Mouse (Mus musculus) Muller cell, postnatal 12 days (primary cell): ENCODE results near the gene Trim37.
"Not testable (repeated sequence)": the region's sequence is repeated elsewhere in the genome, so short reads cannot be mapped to it uniquely, and the experiment has no call there.

ENCODE experiments used
- DNase-seq: peaks from one replicate; pipeline ENCODE4 v3.0.0-alpha.2; 2015; ENCODE audit errors: inconsistent ontology term

The Trim37 gene

GRCm38 (mm10) chr11:87227056-87227455 lies 100.2 kb downstream of the Trim37 start:
- DNase-seq: no peak

DNA sequence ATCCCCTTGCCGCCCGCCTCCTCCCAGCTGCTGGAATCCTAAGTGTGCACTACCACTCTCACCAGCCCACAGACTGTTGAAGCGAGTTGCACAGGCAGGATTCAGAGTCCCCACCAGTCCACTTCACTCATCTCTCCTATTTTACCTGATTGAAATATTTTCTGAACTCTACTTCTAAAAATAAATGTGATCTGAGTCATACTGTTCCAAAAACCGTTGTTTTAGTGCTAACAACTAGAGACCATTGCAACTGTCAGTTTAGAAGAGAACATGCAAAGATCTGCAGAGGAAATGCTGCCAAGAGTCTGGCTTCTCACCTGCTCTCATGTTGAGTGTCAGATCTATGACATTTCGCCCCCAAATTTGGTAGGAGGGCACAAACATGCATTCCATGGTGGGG lies 106.5 kb downstream of the Trim37 start:
- DNase-seq: no peak

DNA sequence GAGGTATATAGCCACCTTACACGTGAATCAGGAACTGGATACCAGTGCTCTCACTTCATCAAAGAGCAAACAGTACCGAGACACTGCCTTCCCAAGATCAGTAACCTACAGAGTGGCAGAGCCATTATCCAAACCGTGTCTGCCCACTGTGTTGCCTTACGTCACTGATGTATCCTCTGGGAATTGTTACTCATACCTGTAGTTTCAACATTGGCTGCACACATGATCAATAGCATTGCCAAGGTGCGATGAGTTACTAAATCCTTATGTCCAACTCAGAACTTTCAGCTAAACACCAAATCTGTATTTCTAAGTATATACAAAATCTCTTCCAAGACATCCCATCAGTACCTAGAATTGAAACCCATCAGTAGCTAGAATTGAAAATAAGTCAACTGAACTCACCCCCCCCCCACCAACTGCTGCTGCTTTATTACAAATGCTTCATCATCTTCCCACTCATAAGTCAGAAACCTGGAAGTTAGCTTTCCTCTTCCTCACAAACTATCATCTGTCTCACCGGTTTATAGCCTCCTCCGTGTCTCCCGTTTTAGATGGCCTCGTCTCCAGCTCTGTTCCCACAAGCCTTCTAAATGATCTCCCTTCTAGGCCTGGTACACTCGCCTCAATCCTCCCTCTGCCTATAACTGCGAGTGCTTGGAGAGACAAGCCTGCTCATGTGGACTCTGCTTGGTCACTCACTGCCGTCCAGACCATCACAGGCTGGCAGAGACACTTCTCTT lies 108.0 kb downstream of the Trim37 start:
- DNase-seq: no peak

GRCm38 (mm10) chr11:87235486-87235872 lies 108.6 kb downstream of the Trim37 start:
- DNase-seq: no peak

GRCm38 (mm10) chr11:87238891-87239530 lies 112.1 kb downstream of the Trim37 start:
- DNase-seq: no peak

DNA sequence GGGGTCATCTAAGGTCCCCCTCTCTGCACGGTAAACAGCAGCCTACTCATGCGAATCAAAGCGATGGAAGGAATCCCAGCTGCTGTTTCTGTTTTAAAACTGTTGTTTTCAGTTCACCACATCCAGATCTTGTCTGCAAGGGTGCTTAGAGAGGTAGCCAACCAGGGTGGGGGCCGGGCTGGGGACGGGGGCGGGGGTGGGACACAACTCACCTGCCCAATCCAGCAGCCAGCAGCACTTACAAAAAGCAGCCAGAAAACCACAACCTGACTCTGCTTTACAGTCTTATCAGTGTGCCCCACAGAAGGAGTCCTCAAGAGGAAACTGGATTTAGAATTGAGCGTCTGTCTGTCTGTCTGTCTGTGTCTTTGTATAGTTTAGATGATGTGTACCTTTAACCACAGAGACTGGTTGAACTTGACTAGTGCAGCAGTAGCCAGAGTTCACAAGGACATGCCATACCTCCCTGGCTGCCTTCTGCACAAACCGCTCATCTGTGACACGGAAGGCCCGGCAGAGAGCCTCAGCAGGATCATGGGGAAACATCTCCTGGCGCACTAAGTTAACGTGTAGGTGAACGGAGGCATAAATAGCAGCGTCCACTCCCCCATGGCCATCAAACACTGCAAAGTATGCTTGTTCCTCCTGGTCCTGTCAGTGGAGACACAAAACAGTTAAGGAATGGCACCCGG lies 113.4 kb downstream of the Trim37 start:
- no peak for DNase-seq

DNA sequence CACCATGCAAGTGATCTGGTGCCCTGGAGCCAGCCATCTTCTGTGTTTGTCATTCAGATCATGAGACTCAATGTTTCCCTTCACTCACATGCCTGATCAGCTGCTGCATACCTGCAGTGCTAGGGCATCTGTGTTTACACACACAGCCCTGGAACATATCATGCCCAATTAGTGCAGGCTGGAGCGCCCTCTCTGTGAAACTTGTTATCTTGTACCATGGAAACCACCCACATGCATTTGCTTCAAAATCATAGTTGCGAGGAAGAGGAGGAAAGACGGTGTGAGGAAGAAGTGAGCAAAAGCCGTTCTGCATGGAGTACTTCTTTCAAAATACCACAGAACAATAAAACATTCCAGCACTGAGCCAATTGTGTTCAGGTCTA lies 113.9 kb downstream of the Trim37 start:
- no peak for DNase-seq

DNA sequence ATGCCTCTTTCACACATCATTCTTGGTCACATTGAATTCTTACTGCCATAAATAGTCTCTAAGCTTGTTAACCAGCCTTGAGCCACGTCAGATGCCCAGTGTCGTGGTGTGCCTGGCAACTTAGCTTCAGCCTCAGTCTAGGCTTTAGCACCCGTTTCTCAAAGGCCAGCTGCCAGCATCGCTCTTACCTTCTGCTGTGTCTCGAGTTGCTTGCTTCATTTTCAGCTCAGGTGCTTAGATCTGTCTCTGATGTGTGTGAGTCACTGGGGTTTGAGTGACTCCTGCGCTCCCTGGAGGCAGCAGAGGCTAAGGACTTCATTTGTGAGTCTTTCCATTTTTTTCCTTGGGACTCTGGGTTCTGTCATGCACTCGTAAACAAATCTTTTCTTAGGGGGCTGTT lies 114.4 kb downstream of the Trim37 start:
- no peak for DNase-seq

GRCm38 (mm10) chr11:87245171-87245840 lies 118.4 kb downstream of the Trim37 start:
- DNase-seq: no peak

DNA sequence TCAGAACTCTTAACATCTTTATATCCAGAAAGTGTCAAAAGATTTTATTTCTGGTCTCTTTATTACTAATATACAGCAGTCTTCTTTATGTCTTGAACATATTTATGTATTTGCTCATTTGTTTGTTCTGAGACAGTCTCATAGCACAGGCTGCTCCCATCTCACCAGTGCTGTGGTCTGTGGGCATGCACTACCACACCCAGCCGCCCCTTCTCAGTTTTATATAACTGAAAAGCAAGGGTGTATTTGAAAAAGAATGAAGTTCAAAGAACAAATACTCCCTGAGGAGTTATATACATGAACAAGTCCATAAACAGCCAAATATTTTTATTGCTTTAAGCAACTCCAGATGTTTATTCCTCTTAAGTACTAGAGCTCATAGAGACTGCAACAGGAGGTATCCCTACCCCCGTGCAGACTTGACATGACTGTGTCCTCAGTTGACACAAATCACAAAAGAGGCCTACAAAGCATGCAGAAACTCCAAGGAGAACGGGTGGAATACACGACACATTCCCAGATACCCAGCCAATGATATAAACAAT lies 119.3 kb downstream of the Trim37 start:
- DNase-seq: no peak

DNA sequence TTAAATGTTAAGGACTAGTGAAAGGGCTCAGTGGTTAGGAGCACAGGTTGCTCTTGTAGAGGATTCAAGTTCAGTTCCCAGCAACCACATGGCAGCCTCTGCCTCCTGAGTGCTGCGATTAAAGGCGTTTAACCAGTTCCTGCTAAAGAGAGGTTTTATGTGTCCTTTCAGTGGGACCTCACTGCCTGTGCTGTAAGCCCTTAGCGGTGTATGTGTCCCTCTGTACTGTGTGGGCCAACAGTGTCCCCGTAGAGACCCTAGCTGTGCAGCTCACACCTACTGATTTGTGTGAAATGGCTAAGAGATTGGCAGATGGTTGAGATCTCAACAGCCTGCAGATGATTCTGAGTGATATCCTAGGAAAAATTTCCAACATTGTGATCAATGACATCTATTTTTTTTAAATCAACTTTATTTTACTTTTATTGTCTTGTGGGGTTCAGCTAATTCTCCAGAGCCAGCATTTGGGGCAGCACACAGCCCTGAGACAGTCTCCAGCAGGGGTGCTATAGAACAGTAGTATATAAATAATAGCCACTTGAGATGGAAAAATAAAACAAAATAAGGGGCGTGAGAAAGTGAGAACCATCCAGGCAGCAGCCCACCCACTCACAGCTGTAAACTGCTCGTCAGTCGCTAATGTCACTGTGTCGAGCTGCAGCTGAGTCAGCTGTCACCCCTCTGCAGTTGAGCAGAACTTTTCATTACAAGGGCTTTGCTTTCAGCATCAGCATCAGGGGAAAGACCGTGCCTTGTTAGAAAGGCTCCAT lies 120.0 kb downstream of the Trim37 start:
- no peak for DNase-seq

DNA sequence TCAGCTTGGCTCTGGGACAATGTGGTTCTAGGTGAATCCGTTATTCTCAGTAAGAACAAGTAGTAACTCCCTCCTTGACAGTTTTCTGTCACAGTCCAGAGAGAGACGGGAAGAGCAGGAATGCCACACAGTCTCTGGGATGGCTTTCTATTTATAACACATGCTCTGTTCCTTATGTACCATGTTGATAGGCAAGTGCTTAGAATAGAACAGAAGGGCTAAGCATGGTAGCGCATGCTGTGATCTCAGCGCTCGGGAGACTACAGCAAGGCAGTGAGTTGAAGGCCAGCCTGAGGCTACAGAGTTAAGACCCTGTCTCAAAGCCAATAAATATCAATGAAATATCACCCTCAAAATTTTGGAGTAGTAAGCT lies 120.6 kb downstream of the Trim37 start:
- DNase-seq: no peak

- no peak for DNase-seq
Observed at GRCm38 (mm10) chr11:87250132-87250531, 123.3 kb downstream of the Trim37 start.

DNA sequence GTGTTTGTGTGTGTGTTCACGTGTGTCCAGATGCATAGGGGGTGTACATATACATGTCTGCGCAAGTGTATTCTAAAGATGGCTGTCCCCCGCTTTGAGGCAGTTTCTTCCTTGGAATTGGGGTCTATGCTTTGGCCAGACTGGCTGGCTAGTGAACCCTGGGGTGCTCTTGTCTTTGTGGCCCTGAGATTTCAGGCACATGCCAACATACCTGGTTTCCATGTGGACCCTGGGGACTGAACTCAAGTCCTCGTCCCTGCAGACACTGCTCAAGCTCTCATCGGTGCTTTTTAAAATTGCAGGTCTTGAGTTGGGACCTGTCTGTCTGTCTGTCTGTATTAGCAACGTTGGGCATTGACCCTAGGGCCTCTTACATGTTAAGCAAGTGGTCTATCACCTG lies 126.4 kb downstream of the Trim37 start:
- no peak for DNase-seq

- DNase-seq: no peak
Observed at GRCm38 (mm10) chr11:87254149-87254548, 127.3 kb downstream of the Trim37 start.

DNA sequence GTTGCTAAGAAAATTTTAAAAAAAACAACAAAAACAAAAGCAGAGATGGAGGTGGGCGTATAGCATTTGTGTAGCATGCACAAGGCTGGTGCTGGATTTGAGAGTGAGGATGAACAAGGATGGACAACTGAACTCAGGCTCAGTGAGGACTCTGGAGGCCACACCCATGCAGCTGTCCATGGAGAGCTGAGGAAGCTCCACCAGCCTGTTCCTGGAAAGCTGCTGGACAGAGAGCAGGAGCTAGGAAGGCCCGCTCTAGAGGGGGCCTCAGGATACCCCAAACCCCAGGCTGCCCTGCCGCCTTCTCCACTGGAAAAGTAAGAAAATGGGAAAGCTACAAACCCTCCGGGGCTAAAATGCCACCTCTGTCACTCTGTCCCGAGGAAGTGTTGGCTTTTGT lies 130.4 kb downstream of the Trim37 start:
- DNase-seq: no peak

DNA sequence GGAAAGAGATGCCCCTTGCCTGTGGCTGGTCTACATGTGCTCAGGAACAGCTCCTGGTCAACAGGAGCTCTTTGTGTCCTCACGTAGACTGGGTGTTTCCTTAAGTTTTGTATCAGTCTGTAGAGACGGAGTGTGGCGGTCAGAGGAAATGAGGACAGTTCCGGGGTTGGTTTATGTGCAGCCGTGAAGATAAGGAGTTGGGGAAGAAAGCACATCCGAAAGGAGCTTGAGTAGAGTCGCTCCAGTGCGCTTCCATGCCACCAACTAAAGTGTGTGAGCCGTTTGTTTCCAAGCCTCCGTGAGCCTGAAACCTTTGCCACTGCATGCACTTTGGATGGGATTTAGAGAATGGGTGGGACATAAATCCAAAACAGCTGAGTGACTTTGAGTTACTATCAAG lies 132.9 kb downstream of the Trim37 start:
- DNase-seq: no peak

DNA sequence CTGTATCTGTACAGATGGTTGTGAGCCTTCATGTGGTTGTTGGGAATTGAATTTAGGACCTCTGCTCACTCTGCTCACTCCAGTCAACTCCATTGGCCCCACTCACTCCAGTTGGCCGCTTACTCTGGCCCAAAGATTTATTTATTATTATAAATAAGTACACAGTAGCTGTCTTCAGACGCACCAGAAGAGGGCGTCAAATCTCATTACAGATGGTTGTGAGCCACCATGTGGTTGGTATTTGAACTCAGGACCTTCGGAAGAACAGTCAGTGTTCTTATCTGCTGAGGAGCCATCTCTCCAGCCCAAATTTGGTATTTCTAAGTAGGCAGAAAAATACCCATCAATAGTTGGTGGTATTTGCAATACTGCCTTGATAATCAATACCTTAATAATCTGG lies 134.8 kb downstream of the Trim37 start:
- DNase-seq: not testable (repeated sequence)

GRCm38 (mm10) chr11:87263946-87264345 lies 137.1 kb downstream of the Trim37 start:
- no peak for DNase-seq

DNA sequence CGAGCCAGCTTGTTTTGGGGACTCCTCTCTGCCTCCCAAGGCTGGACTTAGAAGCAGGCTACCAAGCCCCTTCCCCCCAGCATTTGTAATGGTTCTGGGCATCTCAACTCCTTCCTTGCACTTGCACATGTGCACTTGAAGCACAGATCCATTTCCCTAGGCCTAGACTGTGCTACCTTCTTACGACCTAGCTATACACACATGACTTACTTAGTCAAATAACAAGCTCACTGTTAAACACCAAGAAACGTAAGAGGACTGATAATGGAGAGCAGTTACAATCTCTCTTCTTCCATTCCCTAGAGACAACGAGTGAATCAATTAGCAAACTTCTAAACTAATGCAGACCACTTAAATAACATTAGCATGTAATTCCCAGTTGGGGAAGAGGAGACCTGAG lies 139.4 kb downstream of the Trim37 start:
- DNase-seq: no peak

DNA sequence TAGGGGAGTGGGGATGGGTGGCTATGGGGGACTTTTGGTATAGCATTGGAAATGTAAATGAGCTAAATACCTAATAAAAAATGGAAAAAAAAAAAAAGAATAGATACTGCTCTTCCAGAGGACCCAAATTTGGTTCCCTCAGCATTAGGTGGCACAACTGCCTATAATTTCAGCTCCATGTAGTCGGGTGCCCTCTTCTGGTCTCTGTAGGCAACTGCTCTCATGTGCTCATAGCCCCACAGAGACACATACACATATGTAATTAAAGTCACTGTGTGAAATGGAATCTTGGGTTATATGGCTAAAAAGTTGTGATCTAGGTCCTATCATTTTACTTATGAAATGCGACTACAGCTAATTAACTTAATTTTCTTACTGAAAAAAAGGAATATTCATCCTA lies 141.9 kb downstream of the Trim37 start:
- no peak for DNase-seq
